Mouse (Mus musculus) midbrain, embryonic 13.5 days (tissue): ENCODE results near the gene Hal. TPM values are rescaled to one million over a fixed set of nuclear protein-coding genes. Genes with fewer than 3 reads are reported as not detected.

ENCODE experiments used
- ATAC-seq: fragments of 200-750 bp; cut with Nextera tagmentation; 2 replicates; pipeline ENCODE4 v1.8.0; 2017; ENCODE audit warnings: mild to moderate bottlenecking, moderate TSS enrichment, moderate library complexity
- H3K27ac ChIP-seq: fragments of 300-500 bp; sonication (generic); 2 replicates; pipeline ENCODE4 v1.5.1; 2015; ENCODE audit warnings: inconsistent platforms, mild to moderate bottlenecking, moderate library complexity
- H3K27me3 ChIP-seq: fragments of 300-500 bp; sonication (generic); 2 replicates; pipeline ENCODE4 v1.6.1; 2015; ENCODE audit warnings: mild to moderate bottlenecking, inconsistent platforms
- H3K36me3 ChIP-seq: fragments of 300-500 bp; sonication (generic); 2 replicates; pipeline ENCODE4 v1.6.1; 2015; ENCODE audit warnings: mild to moderate bottlenecking, inconsistent platforms
- H3K4me1 ChIP-seq: fragments of 300-500 bp; sonication (generic); replicated peaks from 2 replicates; pipeline ENCODE4 v1.6.1; 2015; ENCODE audit warnings: inconsistent platforms
- H3K4me2 ChIP-seq: fragments of 300-500 bp; sonication (generic); replicated peaks from 2 replicates; pipeline ENCODE4 v1.6.1; 2015; ENCODE audit warnings: moderate library complexity, mild to moderate bottlenecking, inconsistent platforms
- H3K4me3 ChIP-seq: fragments of 300-500 bp; sonication (generic); replicated peaks from 2 replicates; pipeline ENCODE4 v1.5.1; 2015; ENCODE audit warnings: mild to moderate bottlenecking, inconsistent platforms
- H3K9ac ChIP-seq: fragments of 300-500 bp; sonication (generic); replicated peaks from 2 replicates; pipeline ENCODE4 v1.6.1; 2015; ENCODE audit warnings: mild to moderate bottlenecking, inconsistent platforms
- H3K9me3 ChIP-seq: fragments of 300-500 bp; sonication (generic); 2 replicates; pipeline ENCODE4 v1.6.1; 2016; ENCODE audit warnings: mild to moderate bottlenecking, inconsistent platforms
- WGBS: fragments of 180-500 bp; shearing (Covaris S2); methylation state at CpG from one replicate; pipeline ENCODE4 v1.1.7; 2015; 5-methylcytosine and 5-hydroxymethylcytosine counted together
- polyA plus RNA-seq: library from polyadenylated mRNA; unstranded; fragments of >200 nt; fragmentation: Nextera tagmentation; extraction: Ambion mirVana; gene quantifications from 2 replicates; pipeline ENCODE4 v1.2.1, GENCODE M21; 2015

Gene Hal
- polyA plus RNA-seq, 1 experiment from 2014 or later = 0.08 TPM

GRCm38 (mm10) chr10:93518186-93518585 lies 29.6 kb downstream of the Hal start:
- Histone ChIP-seq H3K36me3 (no peaks in the 10 kb centered on the region), H3K9me3 (no peaks in the 10 kb centered on the region), H3K4me3 (no peak overlapping the region), H3K9ac (no peak overlapping the region), H3K27ac (no peak overlapping the region), H3K4me1 (no peaks in the 10 kb centered on the region), H3K27me3 (no peaks in the 10 kb centered on the region), H3K4me2 (no peak overlapping the region)
- 90% methylated on average over 4 of the region's 4 CpGs for WGBS
- ATAC-seq = no peak

GRCm38 (mm10) chr10:93518620-93519019 lies 30.1 kb downstream of the Hal start:
- H3K27ac ChIP-seq = no peak overlapping the region
- no peaks in the 10 kb centered on the region for H3K9me3 ChIP-seq
- H3K36me3 ChIP-seq = no peaks in the 10 kb centered on the region
- no peaks in the 10 kb centered on the region for H3K4me1 ChIP-seq
- no peak overlapping the region for H3K9ac ChIP-seq
- H3K4me2 ChIP-seq = no peak overlapping the region
- H3K4me3 ChIP-seq = no peak overlapping the region
- H3K27me3 ChIP-seq = no peaks in the 10 kb centered on the region
- ATAC-seq = no peak
- WGBS = 95% methylated on average over 2 of the region's 2 CpGs

- no peaks in the 10 kb centered on the region for H3K4me1 ChIP-seq
- no peak overlapping the region for H3K27ac ChIP-seq
- H3K27me3 ChIP-seq = no peaks in the 10 kb centered on the region
- H3K9me3 ChIP-seq = no peaks in the 10 kb centered on the region
- no peak overlapping the region for H3K9ac ChIP-seq
- WGBS = 95% methylated on average over 8 of the region's 8 CpGs
- H3K4me3 ChIP-seq = no peak overlapping the region
- H3K4me2 ChIP-seq = no peak overlapping the region
- no peaks in the 10 kb centered on the region for H3K36me3 ChIP-seq
- ATAC-seq = no peak
Measured at GRCm38 (mm10) chr10:93519159-93519558, 30.6 kb downstream of the Hal start.

- Histone ChIP-seq H3K4me3 (no peak overlapping the region), H3K27ac (no peak overlapping the region), H3K9ac (no peak overlapping the region), H3K4me2 (no peak overlapping the region), H3K4me1 (no peaks in the 10 kb centered on the region), H3K9me3 (no peaks in the 10 kb centered on the region), H3K27me3 (no peaks in the 10 kb centered on the region), H3K36me3 (no peaks in the 10 kb centered on the region)
- WGBS = 87% methylated on average over 5 of the region's 5 CpGs
- ATAC-seq = no peak
Measured at GRCm38 (mm10) chr10:93519756-93520155, 31.2 kb downstream of the Hal start.

GRCm38 (mm10) chr10:93520994-93521393 lies 32.4 kb downstream of the Hal start:
- Histone ChIP-seq H3K9ac (no peak overlapping the region), H3K27me3 (no peaks in the 10 kb centered on the region), H3K4me2 (no peak overlapping the region), H3K9me3 (no peaks in the 10 kb centered on the region), H3K36me3 (no peaks in the 10 kb centered on the region), H3K4me3 (no peak overlapping the region), H3K4me1 (no peaks in the 10 kb centered on the region), H3K27ac (no peak overlapping the region)
- WGBS = 74% methylated on average over 4 of the region's 4 CpGs
- ATAC-seq = no peak

- Histone ChIP-seq H3K36me3 (no peaks in the 10 kb centered on the region), H3K9me3 (0 out of 2 replicates have a peak, but pooled peaks cover 3% of the 10 kb centered on the region), H3K9ac (no peak overlapping the region), H3K27me3 (no peaks in the 10 kb centered on the region), H3K4me1 (no peaks in the 10 kb centered on the region), H3K4me2 (no peak overlapping the region), H3K27ac (no peak overlapping the region), H3K4me3 (no peak overlapping the region)
- no peak for ATAC-seq
- 93% methylated on average over 1 of the region's 1 CpGs for WGBS
Measured at GRCm38 (mm10) chr10:93525329-93525728, 36.8 kb downstream of the Hal start.

- no peak overlapping the region for H3K9ac ChIP-seq
- no peak overlapping the region for H3K27ac ChIP-seq
- WGBS = 89% methylated on average over 2 of the region's 2 CpGs
- no peaks in the 10 kb centered on the region for H3K36me3 ChIP-seq
- H3K4me2 ChIP-seq = no peak overlapping the region
- H3K9me3 ChIP-seq = no peaks in the 10 kb centered on the region
- H3K4me1 ChIP-seq = peaks cover 25% of the 10 kb centered on the region
- no peak for ATAC-seq
- no peak overlapping the region for H3K4me3 ChIP-seq
- H3K27me3 ChIP-seq = peaks cover 27% of the 10 kb centered on the region
Measured at GRCm38 (mm10) chr10:93538287-93538686, 49.7 kb downstream of the Hal start.

- Histone ChIP-seq H3K36me3 (no peaks in the 10 kb centered on the region), H3K4me2 (no peak overlapping the region), H3K27ac (no peak overlapping the region), H3K27me3 (peaks cover 27% of the 10 kb centered on the region), H3K4me1 (peaks cover 25% of the 10 kb centered on the region), H3K9me3 (no peaks in the 10 kb centered on the region), H3K9ac (no peak overlapping the region), H3K4me3 (no peak overlapping the region)
- whole genome bisulfite sequencing = 57% methylated on average over 6 of the region's 6 CpGs
- ATAC-seq = no peak
Measured at GRCm38 (mm10) chr10:93538818-93539217, 50.2 kb downstream of the Hal start.

GRCm38 (mm10) chr10:93539775-93540430 lies 51.3 kb downstream of the Hal start, which contains the start of gene Amdhd1:
TSS of gene Amdhd1 (minus strand) at chr10:93540033.
- Histone ChIP-seq H3K9me3 (no peaks in the 10 kb centered on the region), H3K4me2 (peak within 1 kb of the TSS; percentile 61), H3K27ac (no peak within 1 kb of the TSS), H3K4me1 (peaks cover 20% of the 10 kb centered on the region), H3K36me3 (no peaks in the 10 kb centered on the region), H3K9ac (peak within 1 kb of the TSS; percentile 33; the same call in 1 of the 2 replicates), H3K4me3 (peak within 1 kb of the TSS; percentile 37), H3K27me3 (peaks cover 22% of the 10 kb centered on the region)
- peak; percentile 96 for ATAC-seq
- 4% methylated on average over 35 of the region's 35 CpGs for whole genome bisulfite sequencing

GRCm38 (mm10) chr10:93540431-93541210 lies 52.1 kb downstream of the Hal start, which contains the start of gene Ccdc38:
TSS of gene Ccdc38 (plus strand) at chr10:93540632.
- Histone ChIP-seq H3K27me3 (peaks cover 15% of the 10 kb centered on the region), H3K27ac (no peak within 1 kb of the TSS), H3K4me2 (peak within 1 kb of the TSS; percentile 61), H3K4me1 (peaks cover 20% of the 10 kb centered on the region), H3K36me3 (no peaks in the 10 kb centered on the region), H3K9me3 (no peaks in the 10 kb centered on the region), H3K4me3 (peak within 1 kb of the TSS; percentile 37), H3K9ac (peak within 1 kb of the TSS; percentile 33; the same call in 1 of the 2 replicates)
- ATAC-seq = peak; percentile 38; the same call in 1 of the 2 replicates
- WGBS = 67% methylated on average over 17 of the region's 17 CpGs

GRCm38 (mm10) chr10:93541585-93541984 lies 53.0 kb downstream of the Hal start:
- WGBS = 86% methylated on average over 1 of the region's 1 CpGs
- H3K4me2 ChIP-seq = no peak overlapping the region
- no peaks in the 10 kb centered on the region for H3K36me3 ChIP-seq
- peaks cover 20% of the 10 kb centered on the region for H3K4me1 ChIP-seq
- no peak overlapping the region for H3K9ac ChIP-seq
- H3K9me3 ChIP-seq = no peaks in the 10 kb centered on the region
- H3K27me3 ChIP-seq = peaks cover 13% of the 10 kb centered on the region
- ATAC-seq = no peak
- no peak overlapping the region for H3K27ac ChIP-seq
- no peak overlapping the region for H3K4me3 ChIP-seq

GRCm38 (mm10) chr10:93542356-93542755 lies 53.8 kb downstream of the Hal start:
- no peak overlapping the region for H3K4me3 ChIP-seq
- no peak overlapping the region for H3K9ac ChIP-seq
- H3K4me1 ChIP-seq = peaks cover 20% of the 10 kb centered on the region
- no peak overlapping the region for H3K4me2 ChIP-seq
- 13% methylated on average over 4 of the region's 4 CpGs for WGBS
- ATAC-seq = no peak
- H3K27ac ChIP-seq = no peak overlapping the region
- no peaks in the 10 kb centered on the region for H3K9me3 ChIP-seq
- no peaks in the 10 kb centered on the region for H3K36me3 ChIP-seq
- peaks cover 11% of the 10 kb centered on the region for H3K27me3 ChIP-seq
